Mouse (Mus musculus): Measurements from ENCODE around the gene Nsg2. TPM values are rescaled to one million over a fixed set of nuclear protein-coding genes. Genes with fewer than 3 reads are reported as not detected.
"Not testable (repeated sequence)": the region's sequence is repeated elsewhere in the genome, so short reads cannot be mapped to it uniquely, and the experiment has no call there.

Nsg2 gene
- polyA plus RNA-seq, 1 experiment from 2014 or later: 7.6 TPM

- no peaks in the 10 kb centered on the region for H3K4me1 ChIP-seq
- no peaks in the 10 kb centered on the region for H3K36me3 ChIP-seq
- ATAC-seq (ENCODE audit: low FRiP score, low read depth): no peak
- H3K9me3 ChIP-seq: peaks cover 6% of the 10 kb centered on the region; the same call in 1 of the 2 replicates
- WGBS: 62% methylated on average over 2 of the region's 2 CpGs
- H3K4me3 ChIP-seq: no peak overlapping the region
- H3K4me2 ChIP-seq (replicated peaks): no peak overlapping the region
- H3K9ac ChIP-seq: no peak overlapping the region
- no peaks in the 10 kb centered on the region for H3K27me3 ChIP-seq
- H3K27ac ChIP-seq: no peak overlapping the region
Observed at GRCm38 (mm10) chr11:31984786-31985185, 15.5 kb upstream of the Nsg2 start.

DNA sequence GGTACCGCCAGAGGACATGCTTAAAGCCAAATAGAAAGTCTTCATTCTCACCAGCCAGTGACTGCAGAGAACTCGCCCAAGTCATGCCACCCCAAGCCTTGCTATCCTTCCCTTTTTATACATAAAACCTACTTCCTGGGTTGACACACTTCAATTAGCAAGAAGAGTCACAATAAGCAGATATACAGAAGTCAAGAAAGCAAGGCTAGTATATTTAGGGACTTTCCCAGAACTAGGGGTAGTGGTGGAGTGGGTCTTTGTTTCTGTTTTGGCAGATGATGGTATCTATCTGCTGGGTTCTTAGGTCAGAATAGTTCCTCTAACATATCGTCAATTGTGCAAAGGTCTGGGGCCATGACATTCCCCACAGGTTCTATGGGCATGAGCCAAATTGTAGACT is 7.7 kb upstream of the Nsg2 start:
- H3K4me3 ChIP-seq: no peak overlapping the region
- H3K9ac ChIP-seq: no peak overlapping the region
- no peaks in the 10 kb centered on the region for H3K36me3 ChIP-seq
- H3K27ac ChIP-seq: no peak overlapping the region
- H3K4me1 ChIP-seq: no peaks in the 10 kb centered on the region
- 86% methylated on average over 3 of the region's 3 CpGs for WGBS
- H3K27me3 ChIP-seq: no peaks in the 10 kb centered on the region
- no peak for ATAC-seq (ENCODE audit: low FRiP score, low read depth)
- no peak overlapping the region for H3K4me2 ChIP-seq (replicated peaks)
- H3K9me3 ChIP-seq: no peaks in the 10 kb centered on the region

- Histone ChIP-seq H3K27ac (no peak overlapping the region), H3K36me3 (no peaks in the 10 kb centered on the region), H3K4me3 (no peak overlapping the region), H3K4me2 (replicated peaks) (peak overlapping the region; percentile 63), H3K9me3 (no peaks in the 10 kb centered on the region), H3K27me3 (peaks cover 14% of the 10 kb centered on the region), H3K4me1 (peaks cover 34% of the 10 kb centered on the region), H3K9ac (no peak overlapping the region)
- WGBS: 37% methylated on average over 2 of the region's 2 CpGs
- no peak for ATAC-seq (ENCODE audit: low FRiP score, low read depth)
Observed at GRCm38 (mm10) chr11:31999716-32000115, 547 bp upstream of the Nsg2 start.

DNA sequence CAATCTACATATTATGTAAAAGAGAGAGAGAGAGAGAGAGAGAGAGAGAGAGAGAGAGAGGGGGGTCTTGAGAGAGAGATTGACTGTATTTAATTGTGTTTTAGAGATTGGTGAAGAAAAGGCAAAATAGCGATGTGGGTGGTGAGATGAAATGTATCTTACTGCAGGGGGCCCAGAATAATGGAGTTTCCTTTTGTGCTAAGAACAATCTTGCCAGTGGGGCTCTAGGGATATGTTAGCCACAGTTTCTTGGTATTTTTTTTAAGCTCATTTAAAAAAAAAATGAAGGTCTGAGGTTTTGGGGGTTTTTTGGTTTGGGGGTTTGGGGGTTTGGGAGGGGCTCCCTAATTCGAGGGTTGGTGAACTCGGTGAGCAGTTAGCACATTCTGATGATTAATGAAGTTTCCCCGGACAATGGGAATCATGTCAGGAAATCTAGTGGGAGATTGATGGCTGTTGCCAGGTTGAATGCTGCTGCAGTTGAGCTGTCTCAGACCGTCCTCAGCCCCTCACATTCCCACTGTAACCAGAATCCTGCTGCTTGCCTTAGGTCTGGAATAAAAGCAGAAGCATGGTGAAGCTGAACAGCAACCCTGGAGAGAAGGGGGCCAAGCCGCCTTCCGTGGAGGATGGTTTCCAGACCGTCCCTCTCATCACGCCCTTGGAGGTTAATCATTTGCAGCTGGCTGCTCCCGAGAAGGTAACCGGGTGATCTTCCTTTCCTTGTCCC is 1.1 kb downstream of the Nsg2 start:
- peak overlapping the region; percentile 13 for H3K4me3 ChIP-seq
- H3K9ac ChIP-seq: no peak overlapping the region

GRCm38 (mm10) chr11:32002670-32003072 is 2.4 kb downstream of the Nsg2 start:
- Histone ChIP-seq H3K36me3 (peaks cover 9% of the 10 kb centered on the region), H3K4me3 (no peak overlapping the region), H3K27me3 (peaks cover 14% of the 10 kb centered on the region), H3K4me2 (replicated peaks) (peak overlapping the region; percentile 49), H3K27ac (no peak overlapping the region), H3K4me1 (peaks cover 34% of the 10 kb centered on the region), H3K9me3 (peaks cover 8% of the 10 kb centered on the region), H3K9ac (no peak overlapping the region; the same call in 1 of the 2 replicates)
- ATAC-seq (ENCODE audit: low FRiP score, low read depth): no peak
- WGBS: 26% methylated on average over 5 of the region's 5 CpGs

More for the DNA sequence above, 1.1 kb downstream of the Nsg2 start:
- H3K27me3 ChIP-seq: peaks cover 14% of the 10 kb centered on the region
- no peaks in the 10 kb centered on the region for H3K36me3 ChIP-seq
- peaks cover 34% of the 10 kb centered on the region for H3K4me1 ChIP-seq
- H3K4me2 ChIP-seq (replicated peaks): peak overlapping the region; percentile 49
- H3K27ac ChIP-seq: no peak overlapping the region
- no peak for ATAC-seq (ENCODE audit: low FRiP score, low read depth)
- 2% methylated on average over 11 of the region's 11 CpGs for WGBS
- H3K9me3 ChIP-seq: no peaks in the 10 kb centered on the region

DNA sequence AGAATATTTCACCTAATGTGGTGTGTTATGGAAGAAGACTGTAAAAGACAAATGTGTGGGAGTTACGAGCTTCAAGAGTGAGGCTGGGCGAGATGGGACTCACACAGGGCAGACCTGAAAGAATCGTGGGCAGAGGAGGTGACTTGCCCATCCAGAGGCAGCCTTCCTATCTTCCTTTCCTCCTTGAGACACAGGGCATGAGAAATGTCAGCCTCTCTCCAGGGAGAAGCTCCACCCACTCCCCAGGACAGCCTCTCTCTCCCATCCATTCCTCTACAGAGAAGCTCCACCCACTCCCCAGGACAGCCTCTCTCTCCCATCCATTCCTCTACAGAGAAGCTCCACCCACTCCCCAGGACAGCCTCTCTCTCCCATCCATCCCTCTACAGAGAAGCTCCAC is 7.8 kb downstream of the Nsg2 start:
- WGBS: 85% methylated on average over 3 of the region's 3 CpGs
- ATAC-seq (ENCODE audit: low FRiP score, low read depth); H3K27me3 ChIP-seq; H3K4me2 ChIP-seq (replicated peaks); H3K27ac ChIP-seq; H3K4me3 ChIP-seq; H3K9me3 ChIP-seq; H3K36me3 ChIP-seq; H3K9ac ChIP-seq: not testable (repeated sequence)
- peaks cover 34% of the 10 kb centered on the region for H3K4me1 ChIP-seq

- Histone ChIP-seq H3K9me3 (peaks cover 8% of the 10 kb centered on the region), H3K9ac (no peak overlapping the region), H3K4me3 (no peak overlapping the region), H3K4me2 (replicated peaks) (no peak overlapping the region), H3K27ac (no peak overlapping the region), H3K27me3 (no peaks in the 10 kb centered on the region), H3K36me3 (peaks cover 9% of the 10 kb centered on the region), H3K4me1 (peaks cover 32% of the 10 kb centered on the region)
- no peak for ATAC-seq (ENCODE audit: low FRiP score, low read depth)
- WGBS: 84% methylated on average over 3 of the region's 3 CpGs
Observed at GRCm38 (mm10) chr11:32008852-32009251, 8.6 kb downstream of the Nsg2 start.

DNA sequence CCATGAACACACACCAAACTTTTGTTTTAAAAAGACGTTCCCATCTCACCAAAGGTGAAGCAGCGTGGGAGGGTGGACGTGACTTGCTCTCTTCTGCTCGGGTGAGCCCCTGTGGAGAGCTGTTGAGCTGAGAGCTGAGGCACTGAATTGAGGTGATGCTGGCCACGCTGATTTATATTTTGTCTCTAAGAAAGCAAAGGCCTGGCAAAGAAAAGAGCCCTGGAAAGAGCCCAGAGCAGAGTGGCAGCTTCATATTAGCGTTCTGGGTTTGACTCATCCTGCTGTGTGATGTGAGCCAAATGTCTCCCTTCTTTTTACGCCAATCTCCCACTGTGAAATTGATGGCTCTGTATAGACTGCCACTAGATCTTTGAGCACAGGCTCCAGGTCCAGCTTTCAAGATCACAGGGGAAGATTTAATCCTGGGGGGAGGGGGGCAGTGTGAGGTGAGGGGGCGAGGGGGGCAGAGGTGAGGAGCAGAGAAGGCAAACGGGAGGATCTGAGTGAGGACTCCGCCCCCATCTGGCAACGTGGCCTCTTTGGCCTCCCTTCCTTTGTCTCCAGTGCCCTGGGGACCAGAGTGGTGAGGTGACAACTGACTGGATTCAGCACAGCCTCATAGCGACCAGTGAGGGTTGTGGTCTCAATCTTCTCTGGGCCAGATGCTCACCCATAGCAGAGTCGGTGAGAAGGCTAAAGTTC is 9.8 kb downstream of the Nsg2 start:
- peaks cover 8% of the 10 kb centered on the region for H3K9me3 ChIP-seq
- H3K4me3 ChIP-seq: no peak overlapping the region
- peaks cover 32% of the 10 kb centered on the region for H3K4me1 ChIP-seq
- H3K4me2 ChIP-seq (replicated peaks): 0 out of 2 replicates have a peak overlapping the region, but pooled peaks have one; percentile 9
- no peak overlapping the region; the same call in 1 of the 2 replicates for H3K27ac ChIP-seq
- H3K36me3 ChIP-seq: peaks cover 9% of the 10 kb centered on the region
- ATAC-seq (ENCODE audit: low FRiP score, low read depth): peak; percentile 66; the same call in 1 of the 2 replicates
- 30% methylated on average over 13 of the region's 13 CpGs for WGBS
- no peaks in the 10 kb centered on the region for H3K27me3 ChIP-seq
- H3K9ac ChIP-seq: no peak overlapping the region

DNA sequence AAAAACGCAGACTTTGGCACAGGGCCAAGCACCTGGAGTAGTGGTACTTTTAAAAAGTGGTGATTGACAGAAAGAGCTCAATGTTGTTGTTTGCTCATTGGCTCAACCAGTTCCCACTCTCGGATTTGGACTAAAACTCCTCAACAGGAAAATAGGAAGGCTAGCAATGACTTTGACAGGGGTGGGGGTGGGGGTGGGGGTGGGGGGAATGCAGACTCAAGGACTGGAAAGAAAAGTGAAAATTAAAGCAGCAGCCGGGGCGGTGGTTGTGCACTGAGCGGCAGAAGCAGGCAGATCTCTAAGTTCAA is 10.4 kb downstream of the Nsg2 start:
- Histone ChIP-seq H3K4me2 (replicated peaks) (no peak overlapping the region), H3K9me3 (peaks cover 8% of the 10 kb centered on the region), H3K4me1 (peaks cover 32% of the 10 kb centered on the region), H3K4me3 (no peak overlapping the region), H3K27me3 (no peaks in the 10 kb centered on the region), H3K36me3 (peaks cover 9% of the 10 kb centered on the region), H3K27ac (no peak overlapping the region; the same call in 1 of the 2 replicates), H3K9ac (no peak overlapping the region)
- WGBS: 52% methylated on average over 5 of the region's 5 CpGs
- no peak; the same call in 1 of the 2 replicates for ATAC-seq (ENCODE audit: low FRiP score, low read depth)

GRCm38 (mm10) chr11:32011867-32012603 is 11.8 kb downstream of the Nsg2 start:
- Histone ChIP-seq H3K4me2 (replicated peaks) (no peak overlapping the region), H3K9me3 (peaks cover 5% of the 10 kb centered on the region), H3K4me3 (no peak overlapping the region), H3K36me3 (peaks cover 4% of the 10 kb centered on the region), H3K27ac (no peak overlapping the region; the same call in 1 of the 2 replicates), H3K27me3 (no peaks in the 10 kb centered on the region), H3K9ac (no peak overlapping the region), H3K4me1 (peaks cover 32% of the 10 kb centered on the region)
- WGBS: 64% methylated on average over 9 of the region's 9 CpGs
- no peak for ATAC-seq (ENCODE audit: low FRiP score, low read depth)

GRCm38 (mm10) chr11:32013014-32013427 is 12.8 kb downstream of the Nsg2 start:
- no peak overlapping the region for H3K9ac ChIP-seq
- H3K9me3 ChIP-seq: no peaks in the 10 kb centered on the region
- peaks cover 35% of the 10 kb centered on the region for H3K4me1 ChIP-seq
- H3K4me3 ChIP-seq: no peak overlapping the region
- peak overlapping the region; percentile 28; the same call in 1 of the 2 replicates for H3K27ac ChIP-seq
- no peaks in the 10 kb centered on the region for H3K36me3 ChIP-seq
- ATAC-seq (ENCODE audit: low FRiP score, low read depth): 0 out of 2 replicates have a peak, but pooled peaks have one; percentile 14
- no peak overlapping the region for H3K4me2 ChIP-seq (replicated peaks)
- no peaks in the 10 kb centered on the region for H3K27me3 ChIP-seq
- 84% methylated on average over 4 of the region's 4 CpGs for WGBS

GRCm38 (mm10) chr11:32013561-32013960 is 13.3 kb downstream of the Nsg2 start:
- no peaks in the 10 kb centered on the region for H3K27me3 ChIP-seq
- H3K4me2 ChIP-seq (replicated peaks): no peak overlapping the region
- H3K36me3 ChIP-seq: no peaks in the 10 kb centered on the region
- H3K27ac ChIP-seq: no peak overlapping the region
- no peak overlapping the region for H3K9ac ChIP-seq
- ATAC-seq (ENCODE audit: low FRiP score, low read depth): no peak
- H3K9me3 ChIP-seq: no peaks in the 10 kb centered on the region
- peaks cover 41% of the 10 kb centered on the region for H3K4me1 ChIP-seq
- no peak overlapping the region for H3K4me3 ChIP-seq
- WGBS: 76% methylated on average over 1 of the region's 1 CpGs

All from limb, embryonic 13.5 days (tissue).